Mouse (Mus musculus): Measurements from ENCODE around the gene Enpp6. TPM values are rescaled to one million over a fixed set of nuclear protein-coding genes. Genes with fewer than 3 reads are reported as not detected.

Enpp6 gene
- 1.7 TPM in 2 replicates for polyA plus RNA-seq (2015; fragmentation: Nextera tagmentation; extraction: Ambion mirVana)

GRCm38 (mm10) chr8:46986386-46987140, at the start of gene Enpp6:
Enpp6 (plus strand) TSS chr8:46986887.
- Histone ChIP-seq H3K9me3 (replicated peaks) (no peaks in the 10 kb centered on the region), H3K9ac (no peak within 1 kb of the TSS)
- ATAC-seq (replicated peaks; ENCODE audit: low FRiP score), result no peak

GRCm38 (mm10) chr8:46938218-46938617, 48.5 kb upstream of the Enpp6 start:
- H3K36me3 ChIP-seq, result no peaks in the 10 kb centered on the region
- H3K27me3 ChIP-seq, result no peaks in the 10 kb centered on the region
- H3K9ac ChIP-seq, result no peak overlapping the region
- peaks cover 25% of the 10 kb centered on the region for H3K4me1 ChIP-seq
- no peaks in the 10 kb centered on the region for H3K9me3 ChIP-seq (replicated peaks)
- H3K4me2 ChIP-seq, result no peak overlapping the region
- H3K4me3 ChIP-seq (replicated peaks), result no peak overlapping the region
- H3K27ac ChIP-seq, result no peak overlapping the region
- ATAC-seq (replicated peaks; ENCODE audit: low FRiP score), result no peak
- WGBS, result 79% methylated on average over 4 of the region's 4 CpGs

More at GRCm38 (mm10) chr8:46986386-46987140, at the start of gene Enpp6:
- no peaks in the 10 kb centered on the region for H3K36me3 ChIP-seq
- H3K4me3 ChIP-seq (replicated peaks), result no peak within 1 kb of the TSS
- H3K4me2 ChIP-seq, result no peak within 1 kb of the TSS
- H3K4me1 ChIP-seq, result no peaks in the 10 kb centered on the region
- H3K27me3 ChIP-seq, result no peaks in the 10 kb centered on the region
- H3K27ac ChIP-seq, result no peak within 1 kb of the TSS
- WGBS, result 78% methylated on average over 8 of the region's 8 CpGs

GRCm38 (mm10) chr8:46941295-46941694, 45.4 kb upstream of the Enpp6 start:
- Histone ChIP-seq H3K36me3 (no peaks in the 10 kb centered on the region), H3K4me1 (peaks cover 20% of the 10 kb centered on the region), H3K4me2 (0 out of 2 replicates have a peak overlapping the region, but pooled peaks have one; percentile 0), H3K9me3 (replicated peaks) (no peaks in the 10 kb centered on the region), H3K27me3 (no peaks in the 10 kb centered on the region), H3K9ac (no peak overlapping the region), H3K4me3 (replicated peaks) (no peak overlapping the region), H3K27ac (peak overlapping the region; percentile 72)
- ATAC-seq (replicated peaks; ENCODE audit: low FRiP score), result peak; percentile 84
- WGBS, result 44% methylated on average over 11 of the region's 11 CpGs

- Histone ChIP-seq H3K27ac (peak overlapping the region; percentile 72), H3K4me3 (replicated peaks) (no peak overlapping the region), H3K36me3 (no peaks in the 10 kb centered on the region), H3K4me2 (0 out of 2 replicates have a peak overlapping the region, but pooled peaks have one; percentile 0), H3K27me3 (no peaks in the 10 kb centered on the region), H3K9ac (no peak overlapping the region), H3K4me1 (peaks cover 20% of the 10 kb centered on the region), H3K9me3 (replicated peaks) (no peaks in the 10 kb centered on the region)
- 69% methylated on average over 15 of the region's 15 CpGs for WGBS
- 0 out of 2 replicates have a peak, but pooled peaks have one; percentile 34 for ATAC-seq (replicated peaks; ENCODE audit: low FRiP score)
Observed at GRCm38 (mm10) chr8:46941731-46942650, 44.7 kb upstream of the Enpp6 start.

GRCm38 (mm10) chr8:46942651-46943024, 44.0 kb upstream of the Enpp6 start:
- Histone ChIP-seq H3K4me3 (replicated peaks) (no peak overlapping the region), H3K36me3 (no peaks in the 10 kb centered on the region), H3K27ac (peak overlapping the region; percentile 72; the same call in 1 of the 2 replicates), H3K9me3 (replicated peaks) (no peaks in the 10 kb centered on the region), H3K9ac (no peak overlapping the region), H3K27me3 (no peaks in the 10 kb centered on the region), H3K4me2 (no peak overlapping the region), H3K4me1 (peaks cover 20% of the 10 kb centered on the region)
- 67% methylated on average over 11 of the region's 11 CpGs for WGBS
- ATAC-seq (replicated peaks; ENCODE audit: low FRiP score), result 0 out of 2 replicates have a peak, but pooled peaks have one; percentile 27

- Histone ChIP-seq H3K4me3 (replicated peaks) (no peak overlapping the region), H3K27me3 (no peaks in the 10 kb centered on the region), H3K9ac (no peak overlapping the region), H3K27ac (no peak overlapping the region), H3K9me3 (replicated peaks) (no peaks in the 10 kb centered on the region), H3K36me3 (no peaks in the 10 kb centered on the region), H3K4me1 (peaks cover 20% of the 10 kb centered on the region), H3K4me2 (no peak overlapping the region)
- ATAC-seq (replicated peaks; ENCODE audit: low FRiP score), result no peak
- WGBS, result 91% methylated on average over 4 of the region's 4 CpGs
Observed at GRCm38 (mm10) chr8:46943337-46943736, 43.4 kb upstream of the Enpp6 start.

GRCm38 (mm10) chr8:46946181-46946580, 40.5 kb upstream of the Enpp6 start:
- no peaks in the 10 kb centered on the region for H3K27me3 ChIP-seq
- H3K27ac ChIP-seq, result no peak overlapping the region
- no peak for ATAC-seq (replicated peaks; ENCODE audit: low FRiP score)
- no peak overlapping the region for H3K4me3 ChIP-seq (replicated peaks)
- no peak overlapping the region for H3K4me2 ChIP-seq
- H3K9ac ChIP-seq, result no peak overlapping the region
- H3K4me1 ChIP-seq, result peaks cover 16% of the 10 kb centered on the region
- 75% methylated on average over 5 of the region's 5 CpGs for WGBS
- no peaks in the 10 kb centered on the region for H3K36me3 ChIP-seq
- no peaks in the 10 kb centered on the region for H3K9me3 ChIP-seq (replicated peaks)

GRCm38 (mm10) chr8:46948091-46948757, 38.5 kb upstream of the Enpp6 start:
- H3K4me2 ChIP-seq, result no peak overlapping the region
- no peak overlapping the region for H3K9ac ChIP-seq
- WGBS, result 82% methylated on average over 14 of the region's 14 CpGs
- no peaks in the 10 kb centered on the region for H3K4me1 ChIP-seq
- no peaks in the 10 kb centered on the region for H3K36me3 ChIP-seq
- ATAC-seq (replicated peaks; ENCODE audit: low FRiP score), result no peak
- H3K4me3 ChIP-seq (replicated peaks), result no peak overlapping the region
- H3K27me3 ChIP-seq, result no peaks in the 10 kb centered on the region
- no peak overlapping the region for H3K27ac ChIP-seq
- no peaks in the 10 kb centered on the region for H3K9me3 ChIP-seq (replicated peaks)

- Histone ChIP-seq H3K4me2 (no peak overlapping the region), H3K9ac (no peak overlapping the region), H3K4me1 (no peaks in the 10 kb centered on the region), H3K27me3 (no peaks in the 10 kb centered on the region), H3K27ac (no peak overlapping the region), H3K36me3 (no peaks in the 10 kb centered on the region), H3K4me3 (replicated peaks) (no peak overlapping the region), H3K9me3 (replicated peaks) (no peaks in the 10 kb centered on the region)
- ATAC-seq (replicated peaks; ENCODE audit: low FRiP score), result no peak
- WGBS, result 18% methylated on average over 7 of the region's 7 CpGs
Observed at GRCm38 (mm10) chr8:46953472-46953871, 33.2 kb upstream of the Enpp6 start.

- WGBS, result 58% methylated on average over 10 of the region's 10 CpGs
- no peak overlapping the region for H3K4me3 ChIP-seq (replicated peaks)
- no peak for ATAC-seq (replicated peaks; ENCODE audit: low FRiP score)
- no peak overlapping the region for H3K4me2 ChIP-seq
- H3K36me3 ChIP-seq, result no peaks in the 10 kb centered on the region
- no peaks in the 10 kb centered on the region for H3K4me1 ChIP-seq
- H3K9ac ChIP-seq, result no peak overlapping the region
- no peak overlapping the region for H3K27ac ChIP-seq
- no peaks in the 10 kb centered on the region for H3K9me3 ChIP-seq (replicated peaks)
- H3K27me3 ChIP-seq, result no peaks in the 10 kb centered on the region
Observed at GRCm38 (mm10) chr8:46962630-46963427, 23.9 kb upstream of the Enpp6 start.

- H3K36me3 ChIP-seq, result no peaks in the 10 kb centered on the region
- no peaks in the 10 kb centered on the region for H3K9me3 ChIP-seq (replicated peaks)
- no peak overlapping the region for H3K4me2 ChIP-seq
- WGBS, result 35% methylated on average over 8 of the region's 8 CpGs
- H3K4me3 ChIP-seq (replicated peaks), result no peak overlapping the region
- H3K27ac ChIP-seq, result no peak overlapping the region
- no peak for ATAC-seq (replicated peaks; ENCODE audit: low FRiP score)
- H3K27me3 ChIP-seq, result no peaks in the 10 kb centered on the region
- H3K4me1 ChIP-seq, result no peaks in the 10 kb centered on the region
- H3K9ac ChIP-seq, result no peak overlapping the region
Observed at GRCm38 (mm10) chr8:46963619-46964145, 23.0 kb upstream of the Enpp6 start.
